Mouse (Mus musculus) neural tube, embryonic 12.5 days (tissue): Measurements from ENCODE around the gene Akr1c18. TPM values are rescaled to one million over a fixed set of nuclear protein-coding genes. Genes with fewer than 3 reads are reported as not detected.

ENCODE experiments used
- polyA plus RNA-seq: library from polyadenylated mRNA; unstranded; fragments of >200 nt; fragmentation: Nextera tagmentation; extraction: Ambion mirVana; gene quantifications from 2 replicates; pipeline ENCODE4 v1.2.1, GENCODE M21; 2016

Gene Akr1c18
- polyA plus RNA-seq, 1 experiment from 2014 or later: not detected

Other genes with a start within 250 kb of the Akr1c18 start
- gene Net1, start 232.4 kb downstream of the Akr1c18 start, polyA plus RNA-seq: 37.6 and 38.4 TPM in 2 replicates
- not detected in 2 replicates for gene Tubal3, start 232.4 kb downstream of the Akr1c18 start, polyA plus RNA-seq
- not detected in 2 replicates for gene Ucn3, start 205.3 kb downstream of the Akr1c18 start, polyA plus RNA-seq
- 0.36 and 0.68 TPM in 2 replicates for gene Akr1c14, start 101.6 kb downstream of the Akr1c18 start, polyA plus RNA-seq
- 2.8 TPM in 2 replicates for gene Akr1c13, start 40.5 kb upstream of the Akr1c18 start, polyA plus RNA-seq
- gene Akr1c19, start 78.0 kb upstream of the Akr1c18 start, polyA plus RNA-seq: 1.0 and 2.0 TPM in 2 replicates
- 0.33 TPM in 1 of 2 replicates, not detected in the other for gene Akr1c12, start 128.8 kb upstream of the Akr1c18 start, polyA plus RNA-seq